Mouse (Mus musculus) liver, adult 2 months (tissue): ENCODE data around the gene Zc3h12c. TPM values are rescaled to one million over a fixed set of nuclear protein-coding genes. Genes with fewer than 3 reads are reported as not detected.

ENCODE experiments used
- DNase-seq: peaks from one replicate; pipeline ENCODE4 v3.0.0-alpha.2; 2011; ENCODE audit warnings: low read depth, low spot score; ENCODE audit errors: extremely low read depth
- H3K27ac ChIP-seq: fragments of 200-500 bp; replicated peaks from 2 replicates; pipeline ENCODE4 v1.5.1; 2012; ENCODE audit warnings: low read depth, mild to moderate bottlenecking, control low read depth, inconsistent platforms, low read length; ENCODE audit not compliant: insufficient read depth
- H3K27me3 ChIP-seq: fragments of 200-500 bp; 2 replicates; pipeline ENCODE4 v1.6.1; 2012; ENCODE audit warnings: mild to moderate bottlenecking, moderate library complexity, low read length, inconsistent platforms; ENCODE audit not compliant: control insufficient read depth, insufficient read depth
- H3K36me3 ChIP-seq: fragments of 200-500 bp; 2 replicates; pipeline ENCODE4 v1.6.1; 2012; ENCODE audit warnings: low read length, inconsistent platforms; ENCODE audit not compliant: control insufficient read depth, insufficient read depth
- H3K4me1 ChIP-seq: fragments of 200-500 bp; 2 replicates; pipeline ENCODE4 v1.6.1; 2011; ENCODE audit warnings: low read length; ENCODE audit not compliant: control insufficient read depth, insufficient read depth
- H3K4me3 ChIP-seq: fragments of 200-500 bp; 2 replicates; pipeline ENCODE4 v1.5.1; 2011; ENCODE audit warnings: low read depth, mild to moderate bottlenecking, control low read depth, low read length, moderate library complexity; ENCODE audit not compliant: insufficient read depth
- H3K79me2 ChIP-seq: fragments of 200-500 bp; 2 replicates; pipeline ENCODE4 v1.6.1; 2012; ENCODE audit warnings: inconsistent platforms, mild to moderate bottlenecking, low read length, moderate library complexity; ENCODE audit not compliant: control insufficient read depth, insufficient read depth
- H3K9ac ChIP-seq: fragments of 200-500 bp; 2 replicates; pipeline ENCODE4 v1.6.1; 2012; ENCODE audit warnings: low read depth, mild to moderate bottlenecking, control low read depth, inconsistent platforms, low read length
- CTCF ChIP-seq: fragments of 200-500 bp; IDR thresholded peaks from 2 replicates; pipeline ENCODE4 v1.5.1; 2011; ENCODE audit warnings: low read depth, low read length, control low read depth
- POLR2A ChIP-seq: fragments of 200-500 bp; IDR thresholded peaks from 2 replicates; pipeline ENCODE4 v1.6.1; 2011; ENCODE audit warnings: low read length, control low read depth; ENCODE audit not compliant: insufficient read depth; ENCODE audit errors: extremely low read depth
- whole genome bisulfite sequencing: fragments of 180-500 bp; shearing (Covaris S2); methylation state at CpG from one replicate; pipeline ENCODE4 v1.1.7; 2018; 5-methylcytosine and 5-hydroxymethylcytosine counted together
- polyA plus RNA-seq: library from polyadenylated mRNA; depleted of rRNA; stranded (reverse); fragments of >200 nt; gene quantifications from 2 replicates; pipeline ENCODE4 v1.2.3, GENCODE M21; 2012
- total RNA-seq: library from RNA; depleted of rRNA; stranded (reverse); fragments of >200 nt; gene quantifications from 2 replicates; pipeline ENCODE4 v1.2.3, GENCODE M21; 2014

Gene Zc3h12c
- total and polyA plus RNA-seq, 2 experiments, result 1.1 to 4.5 TPM

- no peaks in the 10 kb centered on the region for H3K36me3 ChIP-seq
- H3K4me1 ChIP-seq, result peaks cover 15% of the 10 kb centered on the region; the same call in 1 of the 2 replicates
- H3K9ac ChIP-seq, result no peak overlapping the region
- no peak overlapping the region for H3K4me3 ChIP-seq
- peak overlapping the region; percentile 42; the same call in 1 of the 2 replicates for H3K27ac ChIP-seq
- DNase-seq, result peak; percentile 64
- peaks cover 16% of the 10 kb centered on the region for H3K79me2 ChIP-seq
- TF ChIP-seq CTCF (no peak), POLR2A (no peak)
- 27% methylated on average over 13 of the region's 13 CpGs for WGBS
- H3K27me3 ChIP-seq, result no peaks in the 10 kb centered on the region
These were observed 3.2 kb downstream of the Zc3h12c start for GRCm38 (mm10) chr9:52165076-52165705.

DNA sequence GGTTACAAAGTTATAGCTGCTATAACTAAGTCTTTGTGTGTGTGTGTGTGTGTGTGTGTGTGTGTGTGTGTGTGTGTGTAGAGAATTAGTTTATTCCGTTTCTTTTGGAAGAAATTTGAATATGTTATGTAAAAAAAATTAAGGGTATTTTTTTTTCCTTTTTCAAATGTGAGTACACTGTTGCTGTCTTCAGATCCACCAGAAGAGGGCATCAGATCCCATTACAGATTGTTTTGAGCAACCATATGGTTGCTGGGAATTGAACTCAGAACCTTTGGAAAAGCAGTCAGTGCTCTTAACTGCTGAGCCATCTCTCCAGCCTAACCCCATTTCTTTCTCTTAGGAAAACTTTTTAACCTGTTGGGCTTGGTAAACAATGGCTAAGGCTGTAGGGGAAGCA, 7.9 kb downstream of the Zc3h12c start:
- WGBS, result 88% methylated on average over 1 of the region's 1 CpGs
- DNase-seq, result no peak
- no peak overlapping the region for H3K27ac ChIP-seq
- H3K79me2 ChIP-seq, result peaks cover 16% of the 10 kb centered on the region
- H3K9ac ChIP-seq, result no peak overlapping the region
- H3K4me3 ChIP-seq, result no peak overlapping the region
- TF ChIP-seq CTCF, result no peak
- no peak for TF ChIP-seq POLR2A
- peaks cover 4% of the 10 kb centered on the region; the same call in 1 of the 2 replicates for H3K4me1 ChIP-seq
- H3K27me3 ChIP-seq, result no peaks in the 10 kb centered on the region
- H3K36me3 ChIP-seq, result no peaks in the 10 kb centered on the region

GRCm38 (mm10) chr9:52158561-52158960, 9.8 kb downstream of the Zc3h12c start:
- Histone ChIP-seq H3K36me3 (no peaks in the 10 kb centered on the region), H3K27me3 (no peaks in the 10 kb centered on the region), H3K4me1 (peaks cover 3% of the 10 kb centered on the region; the same call in 1 of the 2 replicates), H3K79me2 (peaks cover 10% of the 10 kb centered on the region; the same call in 1 of the 2 replicates), H3K4me3 (no peak overlapping the region), H3K27ac (no peak overlapping the region), H3K9ac (no peak overlapping the region)
- DNase-seq, result no peak
- TF ChIP-seq POLR2A (no peak), CTCF (no peak)
- 81% methylated on average over 1 of the region's 1 CpGs for WGBS

DNA sequence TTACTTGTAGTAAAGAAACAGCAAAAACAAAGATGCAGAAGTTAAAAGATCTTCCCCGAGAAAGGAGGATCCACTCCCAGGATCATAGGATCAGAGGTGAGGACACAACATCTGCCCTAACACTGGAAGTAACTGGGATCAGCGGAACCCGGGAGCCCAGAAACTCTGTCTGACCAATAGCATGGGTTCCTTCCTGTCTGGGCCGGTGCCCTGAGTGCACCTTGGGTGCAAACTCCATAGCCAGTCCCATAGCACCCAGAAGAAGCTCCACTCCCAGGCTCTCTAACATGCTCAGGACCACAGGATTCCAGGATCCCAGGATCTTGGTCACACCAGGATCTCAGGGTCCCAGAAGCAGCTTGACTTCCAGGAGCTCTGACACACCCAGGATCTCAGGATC, 13.0 kb downstream of the Zc3h12c start:
- Histone ChIP-seq H3K4me3 (no peak overlapping the region), H3K36me3 (no peaks in the 10 kb centered on the region), H3K27me3 (no peaks in the 10 kb centered on the region), H3K79me2 (peaks cover 3% of the 10 kb centered on the region; the same call in 1 of the 2 replicates), H3K4me1 (peaks cover 3% of the 10 kb centered on the region; the same call in 1 of the 2 replicates), H3K9ac (no peak overlapping the region), H3K27ac (no peak overlapping the region)
- DNase-seq, result no peak
- TF ChIP-seq POLR2A (no peak), CTCF (no peak)
- WGBS, result 78% methylated on average over 4 of the region's 4 CpGs

DNA sequence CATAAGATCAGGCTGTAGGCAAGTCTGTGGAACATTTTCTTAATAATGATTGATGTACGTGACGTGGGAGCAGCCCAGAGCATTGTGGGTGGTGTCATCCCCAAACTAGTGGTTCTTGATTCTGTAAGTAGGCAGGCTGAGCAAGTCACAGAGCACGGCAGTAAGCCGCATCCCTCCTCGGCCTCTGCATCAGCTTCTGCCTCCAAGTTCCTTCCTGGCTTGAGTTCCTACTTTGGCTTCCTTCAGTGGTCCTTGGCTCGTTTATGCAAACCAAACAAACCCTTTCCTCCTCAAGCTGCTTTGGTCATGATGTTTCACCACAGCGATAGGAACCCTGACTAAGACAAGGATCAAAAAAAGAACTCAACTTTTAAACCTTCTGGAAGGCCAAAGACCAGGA, 14.1 kb downstream of the Zc3h12c start:
- TF ChIP-seq CTCF (no peak), POLR2A (no peak)
- H3K79me2 ChIP-seq, result peaks cover 5% of the 10 kb centered on the region; the same call in 1 of the 2 replicates

More for the DNA sequence above, 14.1 kb downstream of the Zc3h12c start:
- no peak for DNase-seq
- Histone ChIP-seq H3K27ac (no peak overlapping the region), H3K4me1 (peaks cover 3% of the 10 kb centered on the region; the same call in 1 of the 2 replicates), H3K4me3 (no peak overlapping the region), H3K9ac (no peak overlapping the region), H3K36me3 (no peaks in the 10 kb centered on the region), H3K27me3 (no peaks in the 10 kb centered on the region)
- 65% methylated on average over 7 of the region's 7 CpGs for WGBS
